Mouse (Mus musculus) intestine, postnatal 0 days (tissue): ENCODE data around the gene Ak9. TPM values are rescaled to one million over a fixed set of nuclear protein-coding genes. Genes with fewer than 3 reads are reported as not detected.

Experiments used
- ATAC-seq: fragments of 200-750 bp; cut with Nextera tagmentation; 2 replicates; pipeline ENCODE4 v1.8.0; 2017; ENCODE audit warnings: mild to moderate bottlenecking, moderate TSS enrichment, moderate library complexity
- H3K27ac ChIP-seq: fragments of 300-500 bp; sonication (generic); 2 replicates; pipeline ENCODE4 v1.5.1; 2014; ENCODE audit warnings: mild to moderate bottlenecking, low read depth, low read length, moderate library complexity
- H3K27me3 ChIP-seq: fragments of 300-500 bp; sonication (generic); replicated peaks from 2 replicates; pipeline ENCODE4 v1.6.1; 2014; ENCODE audit warnings: low read length, mixed read lengths; ENCODE audit not compliant: control insufficient read depth, insufficient read depth
- H3K36me3 ChIP-seq: fragments of 300-500 bp; sonication (generic); 2 replicates; pipeline ENCODE4 v1.6.1; 2014; ENCODE audit warnings: mild to moderate bottlenecking, moderate library complexity; ENCODE audit not compliant: control insufficient read depth, insufficient read depth
- H3K4me1 ChIP-seq: fragments of 300-500 bp; sonication (generic); replicated peaks from 2 replicates; pipeline ENCODE4 v1.6.1; 2014; ENCODE audit warnings: antibody characterized with exemption, low read length, mixed read lengths; ENCODE audit not compliant: control insufficient read depth, insufficient read depth
- H3K4me2 ChIP-seq: fragments of 300-500 bp; sonication (generic); replicated peaks from 2 replicates; pipeline ENCODE4 v1.6.1; 2014; ENCODE audit warnings: low read depth, mild to moderate bottlenecking, moderate library complexity
- H3K4me3 ChIP-seq: fragments of 300-500 bp; sonication (generic); 2 replicates; pipeline ENCODE4 v1.5.1; 2014; ENCODE audit warnings: low read depth, low read length
- H3K9ac ChIP-seq: fragments of 300-500 bp; sonication (generic); 2 replicates; pipeline ENCODE4 v1.6.1; 2014; ENCODE audit warnings: mild to moderate bottlenecking, low read depth, low read length
- H3K9me3 ChIP-seq: fragments of 300-500 bp; sonication (generic); 2 replicates; pipeline ENCODE4 v1.6.1; 2016; ENCODE audit warnings: mixed run types; ENCODE audit not compliant: control insufficient read depth
- CTCF ChIP-seq: sonication (generic); IDR thresholded peaks from 2 replicates; pipeline ENCODE4 v1.5.1; 2016; ENCODE audit warnings: low read depth, mild to moderate bottlenecking, control low read depth, antibody characterized with exemption, moderate library complexity
- WGBS: fragments of 180-500 bp; shearing (Covaris S2); extraction: QIAGEN DNeasy Blood & Tissue Kit; methylation state at CpG from one replicate; pipeline ENCODE4 v1.1.7; 2014; 5-methylcytosine and 5-hydroxymethylcytosine counted together
- polyA plus RNA-seq: library from polyadenylated mRNA; unstranded; fragments of >200 nt; fragmentation: Nextera tagmentation; extraction: Ambion mirVana; gene quantifications from 2 replicates; pipeline ENCODE4 v1.2.1, GENCODE M21; 2015

Ak9 gene
- polyA plus RNA-seq, 1 experiment from 2014 or later, result not detected

DNA sequence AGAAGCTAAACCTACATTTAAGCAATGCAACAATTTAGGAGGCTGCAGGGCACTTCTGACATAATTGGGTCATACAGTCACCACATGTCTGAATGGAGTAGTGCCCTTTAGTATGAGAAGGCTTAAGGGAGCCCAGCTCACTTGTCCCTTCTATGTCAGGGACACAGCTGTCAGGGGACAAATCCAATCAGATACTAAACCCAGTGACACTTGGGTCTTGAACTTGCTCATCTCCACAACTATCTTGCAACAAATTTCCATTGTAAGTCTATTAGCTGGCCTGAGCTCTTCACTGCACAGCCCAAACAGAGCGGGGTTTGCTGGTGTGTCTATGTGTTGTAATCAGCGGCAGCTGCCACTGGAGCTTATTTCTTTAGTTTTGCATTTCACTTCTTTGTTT is 119.9 kb downstream of the Ak9 start:
- Histone ChIP-seq H3K27me3 (no peaks in the 10 kb centered on the region), H3K4me3 (no peak overlapping the region), H3K9ac (no peak overlapping the region), H3K27ac (no peak overlapping the region), H3K4me1 (no peaks in the 10 kb centered on the region), H3K4me2 (no peak overlapping the region), H3K9me3 (no peaks in the 10 kb centered on the region), H3K36me3 (no peaks in the 10 kb centered on the region)
- ATAC-seq, result no peak
- TF ChIP-seq CTCF, result no peak
- 92% methylated on average over 2 of the region's 2 CpGs for WGBS

DNA sequence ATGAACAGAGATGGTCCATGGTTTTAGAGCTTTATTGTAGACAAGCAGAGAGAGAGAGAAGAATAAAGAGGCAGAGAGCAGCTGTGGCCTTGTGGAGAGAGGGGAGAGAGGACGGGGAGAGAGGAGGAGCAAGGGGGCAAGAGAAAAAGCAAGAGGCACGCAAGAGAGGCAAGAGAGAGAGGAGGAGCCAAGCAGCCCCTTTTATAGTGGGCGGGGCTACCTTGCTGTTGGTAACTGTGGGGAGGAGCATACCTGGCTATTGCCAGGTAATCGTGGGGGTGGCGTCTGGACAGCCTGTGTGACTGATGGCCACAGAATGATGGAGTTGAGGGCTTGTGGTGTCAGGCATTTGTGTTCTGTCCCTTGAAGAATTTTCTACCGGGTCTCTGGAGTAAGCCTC is 122.6 kb downstream of the Ak9 start:
- 42% methylated on average over 6 of the region's 6 CpGs for WGBS
- H3K27ac ChIP-seq, result no peak overlapping the region

DNA sequence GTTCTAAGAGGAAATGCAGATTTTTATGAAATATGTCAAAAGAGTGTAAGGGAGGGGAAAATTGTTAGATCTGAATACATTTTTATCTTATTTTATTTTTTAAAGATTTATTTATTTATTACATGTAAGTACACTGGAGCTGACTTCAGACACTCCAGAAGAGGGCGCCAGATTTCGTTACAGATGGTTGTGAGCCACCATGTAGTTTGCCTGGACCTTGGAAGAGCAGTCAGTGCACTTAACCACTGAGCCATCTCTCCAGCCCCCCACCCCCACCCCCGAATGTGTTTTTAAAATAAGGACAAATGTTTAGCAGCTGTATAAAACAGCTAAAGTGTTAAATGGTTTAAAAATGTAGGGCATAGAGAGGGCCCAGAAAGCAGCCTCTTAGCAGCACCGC is 130.8 kb downstream of the Ak9 start:
- no peak overlapping the region for H3K27ac ChIP-seq
- no peaks in the 10 kb centered on the region for H3K9me3 ChIP-seq
- no peak overlapping the region for H3K4me3 ChIP-seq
- no peak overlapping the region for H3K9ac ChIP-seq
- TF ChIP-seq CTCF, result peak; percentile 76
- no peaks in the 10 kb centered on the region for H3K27me3 ChIP-seq
- H3K36me3 ChIP-seq, result no peaks in the 10 kb centered on the region
- WGBS, result 30% methylated on average over 4 of the region's 4 CpGs
- no peaks in the 10 kb centered on the region for H3K4me1 ChIP-seq
- H3K4me2 ChIP-seq, result no peak overlapping the region
- ATAC-seq, result no peak

More for the DNA sequence above, 122.6 kb downstream of the Ak9 start:
- no peak for TF ChIP-seq CTCF
- no peak for ATAC-seq
- no peaks in the 10 kb centered on the region for H3K27me3 ChIP-seq
- H3K4me2 ChIP-seq, result no peak overlapping the region
- H3K4me3 ChIP-seq, result no peak overlapping the region
- H3K9ac ChIP-seq, result no peak overlapping the region
- no peaks in the 10 kb centered on the region for H3K36me3 ChIP-seq
- H3K9me3 ChIP-seq, result no peaks in the 10 kb centered on the region
- H3K4me1 ChIP-seq, result no peaks in the 10 kb centered on the region

DNA sequence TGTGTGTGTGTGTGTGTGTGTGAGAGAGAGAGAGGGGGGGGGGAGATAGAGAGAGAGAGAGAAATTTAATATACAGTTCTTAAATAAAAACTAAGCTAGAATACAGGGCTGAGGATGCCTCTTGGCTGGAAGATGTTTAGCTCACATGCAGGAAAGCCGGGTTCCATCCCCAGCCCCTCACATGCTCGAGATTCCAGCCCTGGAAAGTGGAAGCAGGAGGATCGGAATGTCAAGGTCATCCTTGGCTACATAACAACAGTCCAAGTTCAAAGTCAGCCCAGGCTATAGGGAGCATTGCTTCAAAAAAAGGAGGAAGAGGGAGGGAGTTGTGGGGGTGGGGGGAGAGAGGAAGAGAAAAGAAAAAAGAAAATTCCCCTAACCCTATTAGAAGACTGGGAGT is 131.4 kb downstream of the Ak9 start:
- Histone ChIP-seq H3K4me3 (no peak overlapping the region), H3K9me3 (no peaks in the 10 kb centered on the region), H3K9ac (no peak overlapping the region), H3K4me2 (no peak overlapping the region), H3K36me3 (no peaks in the 10 kb centered on the region), H3K27ac (no peak overlapping the region), H3K27me3 (no peaks in the 10 kb centered on the region), H3K4me1 (no peaks in the 10 kb centered on the region)
- TF ChIP-seq CTCF, result no peak
- 22% methylated on average over 3 of the region's 3 CpGs for WGBS
- no peak for ATAC-seq

DNA sequence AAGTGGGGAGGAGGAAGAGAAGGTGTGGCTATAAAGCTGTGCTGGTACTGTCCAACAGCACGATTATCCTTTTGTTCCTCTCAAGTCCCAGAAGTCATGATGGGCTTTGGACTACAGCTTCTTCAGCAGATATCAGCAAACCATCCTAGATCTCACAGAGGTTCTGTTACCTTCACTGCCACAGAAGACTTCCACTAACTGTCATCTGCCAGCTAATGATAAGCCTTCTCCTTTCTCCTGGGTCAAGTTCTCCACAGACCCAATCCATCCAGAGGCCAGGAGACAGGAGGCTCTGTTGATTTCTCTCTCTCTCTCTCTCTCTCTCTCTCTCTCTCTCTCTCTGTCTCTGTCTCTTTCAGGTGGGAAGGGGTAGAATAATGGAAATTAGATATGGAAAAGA is 144.4 kb downstream of the Ak9 start:
- no peak for TF ChIP-seq CTCF
- no peak for ATAC-seq
- peaks cover 4% of the 10 kb centered on the region; the same call in 1 of the 2 replicates for H3K36me3 ChIP-seq
- H3K4me1 ChIP-seq, result peaks cover 10% of the 10 kb centered on the region; the same call in 1 of the 2 replicates
- WGBS, result 85% methylated on average over 1 of the region's 1 CpGs
- H3K27me3 ChIP-seq, result no peaks in the 10 kb centered on the region
- H3K4me3 ChIP-seq, result no peak overlapping the region
- no peaks in the 10 kb centered on the region for H3K9me3 ChIP-seq
- H3K27ac ChIP-seq, result no peak overlapping the region
- no peak overlapping the region for H3K9ac ChIP-seq
- H3K4me2 ChIP-seq, result no peak overlapping the region

DNA sequence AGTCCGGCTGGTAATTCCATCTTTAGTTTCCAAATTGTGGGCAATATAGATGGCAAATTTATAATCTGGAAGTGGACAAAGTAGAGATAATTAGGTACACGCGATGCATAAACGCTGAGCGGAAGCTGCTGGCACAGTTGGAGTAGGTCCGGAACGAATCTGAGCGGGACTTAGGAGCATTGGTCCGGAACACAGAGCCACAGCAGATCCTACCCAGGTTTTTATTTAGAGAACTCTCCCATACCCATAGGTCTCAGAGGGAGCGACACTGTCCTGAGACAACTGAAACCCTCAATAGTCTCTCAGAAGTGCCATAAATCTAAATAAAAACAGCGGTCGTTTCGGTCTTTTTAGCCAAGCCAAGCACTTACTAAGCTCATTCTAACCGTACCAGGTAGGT is 145.9 kb downstream of the Ak9 start:
- Histone ChIP-seq H3K27me3 (no peaks in the 10 kb centered on the region), H3K4me3 (peak overlapping the region; percentile 72), H3K9me3 (no peaks in the 10 kb centered on the region), H3K36me3 (peaks cover 9% of the 10 kb centered on the region; the same call in 1 of the 2 replicates), H3K4me2 (peak overlapping the region; percentile 78), H3K9ac (peak overlapping the region; percentile 68; the same call in 1 of the 2 replicates), H3K27ac (peak overlapping the region; percentile 70), H3K4me1 (peaks cover 10% of the 10 kb centered on the region; the same call in 1 of the 2 replicates)
- WGBS, result 13% methylated on average over 14 of the region's 14 CpGs
- ATAC-seq, result peak; percentile 20; the same call in 1 of the 2 replicates
- TF ChIP-seq CTCF, result no peak
